Mouse (Mus musculus): ENCODE data around the gene Sgip1.

GRCm38 (mm10) chr4:102809296-102809695 lies 68.2 kb downstream of the Sgip1 start:
- no peak for TF ChIP-seq CTCF (IDR thresholded peaks at IDR 0.05; ENCODE audit: low read depth)
- TF ChIP-seq EP300 (IDR thresholded peaks at IDR 0.05; ENCODE audit: low read depth): no peak

Data from heart, postnatal 0 days (tissue).